Mouse (Mus musculus) embryonic facial prominence, embryonic 12.5 days (tissue): ENCODE data around the gene Nxpe3. TPM values are rescaled to one million over a fixed set of nuclear protein-coding genes. Genes with fewer than 3 reads are reported as not detected.
A peak's percentile ranks its signal among the peaks of the same experiment; 100 is the strongest.

Source experiments
- ATAC-seq: fragments of 200-750 bp; cut with Nextera tagmentation; 2 replicates; pipeline ENCODE4 v1.8.0; 2017; ENCODE audit not compliant: insufficient number of reproducible peaks, insufficient read depth, low FRiP score, low TSS enrichment
- H3K27ac ChIP-seq: fragments of 300-500 bp; sonication (generic); 2 replicates; pipeline ENCODE4 v1.5.1; 2016; ENCODE audit warnings: mild to moderate bottlenecking
- H3K27me3 ChIP-seq: fragments of 300-500 bp; sonication (generic); 2 replicates; pipeline ENCODE4 v1.6.1; 2016; ENCODE audit warnings: mild to moderate bottlenecking, moderate library complexity
- H3K36me3 ChIP-seq: fragments of 300-500 bp; sonication (generic); 2 replicates; pipeline ENCODE4 v1.6.1; 2016; ENCODE audit warnings: mild to moderate bottlenecking
- H3K4me1 ChIP-seq: fragments of 300-500 bp; sonication (generic); 2 replicates; pipeline ENCODE4 v1.6.1; 2016
- H3K4me2 ChIP-seq: fragments of 300-500 bp; sonication (generic); replicated peaks from 2 replicates; pipeline ENCODE4 v1.6.1; 2016; ENCODE audit warnings: mild to moderate bottlenecking, moderate library complexity
- H3K4me3 ChIP-seq: fragments of 300-500 bp; sonication (generic); 2 replicates; pipeline ENCODE4 v1.5.1; 2016; ENCODE audit warnings: mild to moderate bottlenecking
- H3K9ac ChIP-seq: fragments of 300-500 bp; sonication (generic); 2 replicates; pipeline ENCODE4 v1.6.1; 2016; ENCODE audit warnings: mild to moderate bottlenecking, moderate library complexity
- H3K9me3 ChIP-seq: fragments of 300-500 bp; sonication (generic); 2 replicates; pipeline ENCODE4 v1.6.1; 2016; ENCODE audit warnings: mild to moderate bottlenecking, moderate library complexity
- WGBS: fragments of 180-500 bp; shearing (Covaris S2); methylation state at CpG from one replicate; pipeline ENCODE4 v1.1.7; 2016; 5-methylcytosine and 5-hydroxymethylcytosine counted together
- polyA plus RNA-seq: library from polyadenylated mRNA; unstranded; fragments of >200 nt; fragmentation: Nextera tagmentation; extraction: Ambion mirVana; gene quantifications from 2 replicates; pipeline ENCODE4 v1.2.1, GENCODE M21; 2016

Gene Nxpe3
- polyA plus RNA-seq, 1 experiment from 2014 or later = 0.83 TPM

DNA sequence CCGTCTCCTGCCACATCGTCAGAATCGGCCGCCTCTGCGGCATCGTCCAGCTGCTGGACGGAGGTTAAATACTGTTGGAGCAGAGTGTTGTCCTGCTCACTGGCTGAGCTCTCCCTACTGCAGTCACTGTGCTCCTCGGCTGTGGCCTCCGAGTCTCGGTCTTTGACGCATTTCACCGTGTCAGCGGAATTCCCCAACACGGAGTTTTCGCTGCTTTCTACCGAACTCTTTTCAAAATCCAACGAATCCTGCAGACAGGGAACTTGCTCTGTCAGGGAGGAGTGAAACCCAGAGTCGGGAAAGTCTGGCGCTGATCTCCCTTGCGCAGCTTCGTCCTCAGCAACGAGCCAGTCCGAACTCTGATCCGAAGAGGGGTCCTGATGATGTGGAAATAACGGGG is 10.3 kb upstream of the Nxpe3 start:
- no peak for ATAC-seq
- Histone ChIP-seq H3K4me2 (no peak overlapping the region), H3K4me1 (no peaks in the 10 kb centered on the region), H3K27ac (no peak overlapping the region), H3K9me3 (no peaks in the 10 kb centered on the region), H3K4me3 (no peak overlapping the region), H3K9ac (no peak overlapping the region), H3K27me3 (no peaks in the 10 kb centered on the region), H3K36me3 (peaks cover 35% of the 10 kb centered on the region)
- WGBS = 93% methylated on average over 25 of the region's 25 CpGs

- Histone ChIP-seq H3K4me3 (no peak overlapping the region), H3K9ac (no peak overlapping the region), H3K9me3 (no peaks in the 10 kb centered on the region), H3K27ac (no peak overlapping the region), H3K27me3 (no peaks in the 10 kb centered on the region), H3K4me1 (no peaks in the 10 kb centered on the region), H3K4me2 (no peak overlapping the region), H3K36me3 (peaks cover 25% of the 10 kb centered on the region)
- 90% methylated on average over 14 of the region's 14 CpGs for WGBS
- no peak for ATAC-seq
These were observed 7.0 kb upstream of the Nxpe3 start for GRCm38 (mm10) chr16:55901839-55902756.

- no peak for ATAC-seq
- 89% methylated on average over 9 of the region's 9 CpGs for WGBS
These were observed 3.4 kb upstream of the Nxpe3 start for GRCm38 (mm10) chr16:55898385-55899002.

DNA sequence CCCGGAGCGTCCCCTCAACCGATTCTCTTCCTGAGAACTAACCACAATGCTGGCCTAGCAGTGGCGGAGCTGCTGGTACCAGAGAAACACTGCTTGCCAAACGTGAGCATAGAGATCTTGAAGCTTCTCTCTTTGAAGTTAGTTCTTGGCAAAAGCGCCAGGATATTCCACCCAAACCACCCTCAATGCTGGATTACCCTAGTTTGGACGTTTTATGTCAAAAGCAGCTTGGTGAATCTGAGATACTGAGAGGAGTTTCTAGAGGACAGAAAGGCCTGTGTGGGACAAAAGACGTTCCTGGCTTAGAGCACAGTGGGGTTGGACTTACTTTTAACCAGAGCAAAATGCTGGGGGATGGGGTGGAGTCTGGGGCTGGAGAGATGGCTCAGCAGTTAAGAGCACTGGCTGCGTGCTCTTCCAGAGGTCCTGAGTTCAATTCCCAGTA is 588 bp upstream of the Nxpe3 start:
- Histone ChIP-seq H3K9ac (peak overlapping the region; percentile 64), H3K27ac (peak overlapping the region; percentile 33), H3K4me3 (peak overlapping the region; percentile 58), H3K4me1 (peaks cover 3% of the 10 kb centered on the region; the same call in 1 of the 2 replicates), H3K27me3 (no peaks in the 10 kb centered on the region), H3K4me2 (peak overlapping the region; percentile 83), H3K36me3 (no peaks in the 10 kb centered on the region), H3K9me3 (no peaks in the 10 kb centered on the region)
- no peak; the same call in 1 of the 2 replicates for ATAC-seq
- 4% methylated on average over 9 of the region's 9 CpGs for WGBS

More at GRCm38 (mm10) chr16:55898385-55899002, 3.4 kb upstream of the Nxpe3 start:
- Histone ChIP-seq H3K9ac (no peak overlapping the region), H3K27me3 (no peaks in the 10 kb centered on the region), H3K9me3 (no peaks in the 10 kb centered on the region), H3K4me1 (peaks cover 3% of the 10 kb centered on the region; the same call in 1 of the 2 replicates), H3K4me3 (no peak overlapping the region), H3K27ac (no peak overlapping the region), H3K36me3 (0 out of 2 replicates have a peak, but pooled peaks cover 2% of the 10 kb centered on the region), H3K4me2 (no peak overlapping the region)

GRCm38 (mm10) chr16:55894536-55894892 is 571 bp downstream of the Nxpe3 start:
- H3K27me3 ChIP-seq = no peaks in the 10 kb centered on the region
- peaks cover 3% of the 10 kb centered on the region; the same call in 1 of the 2 replicates for H3K36me3 ChIP-seq
- peak overlapping the region; percentile 36; the same call in 1 of the 2 replicates for H3K27ac ChIP-seq
- peak overlapping the region; percentile 58 for H3K4me3 ChIP-seq
- no peaks in the 10 kb centered on the region for H3K9me3 ChIP-seq
- 1% methylated on average over 4 of the region's 4 CpGs for WGBS
- H3K4me2 ChIP-seq = peak overlapping the region; percentile 83
- H3K4me1 ChIP-seq = peaks cover 3% of the 10 kb centered on the region; the same call in 1 of the 2 replicates
- peak overlapping the region; percentile 64 for H3K9ac ChIP-seq
- no peak for ATAC-seq

- H3K4me1 ChIP-seq = peaks cover 3% of the 10 kb centered on the region; the same call in 1 of the 2 replicates
- no peak overlapping the region for H3K4me3 ChIP-seq
- ATAC-seq = no peak
- H3K9ac ChIP-seq = no peak overlapping the region
- 83% methylated on average over 8 of the region's 8 CpGs for WGBS
- no peak overlapping the region for H3K27ac ChIP-seq
- H3K36me3 ChIP-seq = peaks cover 5% of the 10 kb centered on the region; the same call in 1 of the 2 replicates
- no peaks in the 10 kb centered on the region for H3K9me3 ChIP-seq
- no peaks in the 10 kb centered on the region for H3K27me3 ChIP-seq
- H3K4me2 ChIP-seq = peak overlapping the region; percentile 83; the same call in 1 of the 2 replicates
These were observed 1.5 kb downstream of the Nxpe3 start for GRCm38 (mm10) chr16:55893410-55894107.

DNA sequence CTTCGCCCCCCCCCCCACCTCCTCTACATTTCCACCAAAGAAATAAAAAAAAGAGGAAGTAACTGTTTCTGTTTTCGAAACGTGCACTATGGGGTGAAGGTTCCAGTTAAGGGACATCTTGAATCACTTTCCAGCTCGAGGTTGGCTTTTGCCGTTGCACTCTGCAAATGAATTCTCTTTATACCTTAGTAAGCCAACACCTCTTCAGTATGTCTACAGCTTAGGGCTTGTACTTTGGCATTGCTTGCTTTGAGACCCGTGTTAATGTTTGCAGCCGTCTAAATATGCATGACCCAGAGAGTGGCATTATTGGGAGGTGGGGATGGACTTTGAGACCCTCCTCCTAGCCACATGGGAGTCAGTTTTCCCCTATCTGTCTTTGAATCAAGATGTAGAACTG is 2.6 kb downstream of the Nxpe3 start:
- 34% methylated on average over 6 of the region's 7 CpGs for WGBS
- peaks cover 3% of the 10 kb centered on the region; the same call in 1 of the 2 replicates for H3K4me1 ChIP-seq
- no peak overlapping the region for H3K9ac ChIP-seq
- H3K9me3 ChIP-seq = no peaks in the 10 kb centered on the region
- H3K4me3 ChIP-seq = no peak overlapping the region
- ATAC-seq = no peak
- H3K27ac ChIP-seq = no peak overlapping the region
- no peaks in the 10 kb centered on the region for H3K27me3 ChIP-seq
- peaks cover 8% of the 10 kb centered on the region; the same call in 1 of the 2 replicates for H3K36me3 ChIP-seq
- no peak overlapping the region for H3K4me2 ChIP-seq

- no peak overlapping the region for H3K4me2 ChIP-seq
- H3K36me3 ChIP-seq = peaks cover 8% of the 10 kb centered on the region; the same call in 1 of the 2 replicates
- H3K27ac ChIP-seq = no peak overlapping the region
- H3K4me1 ChIP-seq = peaks cover 3% of the 10 kb centered on the region; the same call in 1 of the 2 replicates
- WGBS = 88% methylated on average over 7 of the region's 7 CpGs
- ATAC-seq = no peak
- H3K27me3 ChIP-seq = no peaks in the 10 kb centered on the region
- no peak overlapping the region for H3K9ac ChIP-seq
- H3K9me3 ChIP-seq = no peaks in the 10 kb centered on the region
- H3K4me3 ChIP-seq = no peak overlapping the region
These were observed 3.7 kb downstream of the Nxpe3 start for GRCm38 (mm10) chr16:55891346-55891745.

- Histone ChIP-seq H3K4me3 (no peak overlapping the region), H3K9me3 (no peaks in the 10 kb centered on the region), H3K36me3 (peaks cover 8% of the 10 kb centered on the region; the same call in 1 of the 2 replicates), H3K4me2 (no peak overlapping the region), H3K4me1 (peaks cover 3% of the 10 kb centered on the region; the same call in 1 of the 2 replicates), H3K27ac (no peak overlapping the region), H3K27me3 (no peaks in the 10 kb centered on the region), H3K9ac (no peak overlapping the region)
- ATAC-seq = no peak
- WGBS = 85% methylated on average over 19 of the region's 19 CpGs
These were observed 4.5 kb downstream of the Nxpe3 start for GRCm38 (mm10) chr16:55890346-55891136.

- Histone ChIP-seq H3K9ac (no peak overlapping the region), H3K36me3 (peaks cover 8% of the 10 kb centered on the region; the same call in 1 of the 2 replicates), H3K27me3 (no peaks in the 10 kb centered on the region), H3K27ac (no peak overlapping the region), H3K9me3 (no peaks in the 10 kb centered on the region), H3K4me1 (peaks cover 3% of the 10 kb centered on the region; the same call in 1 of the 2 replicates), H3K4me2 (no peak overlapping the region), H3K4me3 (no peak overlapping the region)
- WGBS = 94% methylated on average over 3 of the region's 3 CpGs
- no peak for ATAC-seq
These were observed 5.6 kb downstream of the Nxpe3 start for GRCm38 (mm10) chr16:55889451-55889850.
